Mouse (Mus musculus) CH12.LX (cell line): ENCODE measurements at regions not wholly inside any gene's neighbourhood (a gene's known extent, or its start where the extent isn't known, plus 50 kb on each side); places are given as distances from the start of the nearest gene placed in this dataset.

Experiments used
- CTCF ChIP-seq, 2 experiments: IDR thresholded peaks in 1 of 2; conservative IDR thresholded peaks in 1 of 2; 2 replicates each; pipeline ENCODE4 v1.5.1; 2011 to 2012; ENCODE audit warnings: low read depth in 2 of 2, low read length in 2 of 2, improper control_type of control experiment in 1 of 2, inconsistent platforms in 1 of 2, mild to moderate bottlenecking in 1 of 2, moderate library complexity in 1 of 2
- ELF1 ChIP-seq: IDR thresholded peaks from 2 replicates; pipeline ENCODE4 v1.6.1; 2014; ENCODE audit warnings: low read depth, mild to moderate bottlenecking, inconsistent platforms, low read length, improper control_type of control experiment
- EP300 ChIP-seq: IDR thresholded peaks from 2 replicates; pipeline ENCODE4 v1.6.1; 2011; ENCODE audit warnings: low read length, improper control_type of control experiment
- IRF4 ChIP-seq: IDR thresholded peaks from 2 replicates; pipeline ENCODE4 v1.6.1; 2014; ENCODE audit warnings: low read depth, mild to moderate bottlenecking, inconsistent platforms, low read length, improper control_type of control experiment
- MAFK ChIP-seq: IDR thresholded peaks from 2 replicates; pipeline ENCODE4 v1.6.1; 2011; ENCODE audit warnings: low read length, improper control_type of control experiment; ENCODE audit not compliant: insufficient replicate concordance
- MAZ ChIP-seq: IDR thresholded peaks from 2 replicates; pipeline ENCODE4 v1.6.1; 2012; ENCODE audit warnings: low read depth, mild to moderate bottlenecking, inconsistent platforms, low read length, improper control_type of control experiment, moderate library complexity
- POLR2A ChIP-seq: IDR thresholded peaks from 2 replicates; pipeline ENCODE4 v1.6.1; 2011; ENCODE audit warnings: low read depth, mild to moderate bottlenecking, improper control_type of control experiment, low read length
- SMC3 ChIP-seq: IDR thresholded peaks from 2 replicates; pipeline ENCODE4 v1.6.1; 2011; ENCODE audit warnings: low read depth, low read length, improper control_type of control experiment
- ZKSCAN1 ChIP-seq: IDR thresholded peaks from 2 replicates; pipeline ENCODE4 v1.6.1; 2012; ENCODE audit warnings: low read depth, inconsistent platforms, low read length, improper control_type of control experiment, borderline replicate concordance
- ZMIZ1 ChIP-seq: IDR thresholded peaks from 2 replicates; pipeline ENCODE4 v1.6.1; 2012; ENCODE audit warnings: low read depth, mild to moderate bottlenecking, inconsistent platforms, low read length, improper control_type of control experiment

- TF ChIP-seq MAFK (no peak), MAZ (no peak), CTCF (conservative IDR thresholded peaks at IDR 0.05 in 1 of 2, IDR thresholded peaks at IDR 0.05 in 1 of 2; ENCODE audit: low read depth in 2 of 2, low read length in 2 of 2) (no peak), EP300 (no peak), ELF1 (no peak), POLR2A (no peak), SMC3 (no peak), ZMIZ1 (no peak), IRF4 (no peak), ZKSCAN1 (no peak)
Measured at GRCm38 (mm10) chr6:103431595-103431957, 78.8 kb upstream of the Chl1 start.
